Mouse (Mus musculus): ENCODE measurements around the gene Uck2.

GRCm38 (mm10) chr1:167284837-167285319 lies 242 bp downstream of the Uck2 start:
- no peak for TF ChIP-seq CTCF (IDR thresholded peaks at IDR 0.05; ENCODE audit: extremely low read depth, insufficient read depth, low read length)
- peak; percentile 63; the same call in 1 of the 2 replicates for TF ChIP-seq POLR2A (IDR thresholded peaks at IDR 0.05; ENCODE audit: extremely low read depth, insufficient read depth, low read length)
